Mouse (Mus musculus) cortical plate, adult 2 months (tissue): ENCODE measurements at regions not wholly inside any gene's neighbourhood (a gene's known extent, or its start where the extent isn't known, plus 50 kb on each side); places are given as distances from the start of the nearest gene placed in this dataset.

Source experiments
- CTCF ChIP-seq: fragments of 200-500 bp; IDR thresholded peaks from 2 replicates; pipeline ENCODE4 v1.5.1; 2011; ENCODE audit warnings: mild to moderate bottlenecking, control low read depth, low read length; ENCODE audit not compliant: insufficient read depth; ENCODE audit errors: extremely low read depth
- POLR2A ChIP-seq: fragments of 200-500 bp; IDR thresholded peaks from 2 replicates; pipeline ENCODE4 v1.6.1; 2011; ENCODE audit warnings: mild to moderate bottlenecking, low read length, control low read depth; ENCODE audit not compliant: insufficient read depth; ENCODE audit errors: extremely low read depth

DNA sequence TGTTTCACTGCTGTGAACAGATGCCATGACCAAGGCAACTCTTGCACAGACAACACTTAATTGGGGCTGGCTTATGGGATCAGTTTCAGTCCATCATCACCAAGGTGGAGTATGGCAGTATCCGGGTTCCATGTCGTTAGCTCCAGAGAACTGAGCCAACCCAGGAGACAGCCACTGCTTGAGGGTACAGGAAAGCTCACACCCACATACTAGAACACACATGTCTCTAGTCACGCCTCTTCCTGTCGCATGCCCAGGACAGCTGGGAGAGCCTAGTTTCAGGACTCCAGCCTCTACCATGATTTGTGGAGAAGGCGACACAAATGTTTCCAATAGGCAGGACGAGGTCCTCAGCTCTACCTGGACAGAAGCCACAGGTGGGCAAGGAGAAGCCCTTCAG, 55.2 kb upstream of the Thy1 start:
- TF ChIP-seq POLR2A = no peak
- no peak for TF ChIP-seq CTCF
